Mouse (Mus musculus) stomach, postnatal 0 days (tissue): ENCODE results near the gene Sipa1l1.

Source experiments
- CTCF ChIP-seq: IDR thresholded peaks from 2 replicates; pipeline ENCODE4 v1.5.1; 2016; ENCODE audit warnings: antibody characterized with exemption, low read depth, mild to moderate bottlenecking, moderate library complexity
- EP300 ChIP-seq: optimal IDR thresholded peaks from 2 replicates; pipeline ENCODE3; 2016; ENCODE audit warnings: antibody characterized with exemption

GRCm38 (mm10) chr12:82425853-82426252 is 256.7 kb downstream of the Sipa1l1 start:
- TF ChIP-seq CTCF (no peak), EP300 (no peak)
